Mouse (Mus musculus): ENCODE data around the gene 1700001P01Rik. TPM values are rescaled to one million over a fixed set of nuclear protein-coding genes. Genes with fewer than 3 reads are reported as not detected.

Gene 1700001P01Rik
- polyA plus RNA-seq, 1 experiment from 2014 or later: not detected

Small RNA genes within 50 kb of the gene (microRNA-seq; reads per million reads assigned to microRNA genes)
- gene Mir8102: not detected

Other genes starting within 250 kb of the 1700001P01Rik start
- 0.36 and 0.39 TPM in 2 replicates for gene Srcin1, start 199.7 kb downstream of the 1700001P01Rik start, polyA plus RNA-seq (2015; fragmentation: Nextera tagmentation; extraction: Ambion mirVana)
- 0.41 and 0.77 TPM in 2 replicates for gene Epop, start 146.2 kb downstream of the 1700001P01Rik start, polyA plus RNA-seq (2015; fragmentation: Nextera tagmentation; extraction: Ambion mirVana)
- gene Mllt6, start 112.5 kb downstream of the 1700001P01Rik start, polyA plus RNA-seq (2015; fragmentation: Nextera tagmentation; extraction: Ambion mirVana): 1.9 and 2.5 TPM in 2 replicates
- gene Cisd3, start 90.1 kb downstream of the 1700001P01Rik start, polyA plus RNA-seq (2015; fragmentation: Nextera tagmentation; extraction: Ambion mirVana): 34.2 and 35.1 TPM in 2 replicates
- gene Pcgf2, start 75.4 kb downstream of the 1700001P01Rik start, polyA plus RNA-seq (2015; fragmentation: Nextera tagmentation; extraction: Ambion mirVana): 8.9 and 9.4 TPM in 2 replicates
- gene Psmb3, start 72.5 kb downstream of the 1700001P01Rik start, polyA plus RNA-seq (2015; fragmentation: Nextera tagmentation; extraction: Ambion mirVana): 363 and 373 TPM in 2 replicates
- gene Pip4k2b, start 31.2 kb downstream of the 1700001P01Rik start, polyA plus RNA-seq (2015; fragmentation: Nextera tagmentation; extraction: Ambion mirVana): 1.2 and 1.4 TPM in 2 replicates
- 15.0 and 16.3 TPM in 2 replicates for gene Cwc25, start 9.4 kb downstream of the 1700001P01Rik start, polyA plus RNA-seq (2015; fragmentation: Nextera tagmentation; extraction: Ambion mirVana)
- 439 and 586 TPM in 2 replicates for gene Rpl23, start 6.5 kb upstream of the 1700001P01Rik start, polyA plus RNA-seq (2015; fragmentation: Nextera tagmentation; extraction: Ambion mirVana)
- gene Lasp1, start 23.1 kb upstream of the 1700001P01Rik start, polyA plus RNA-seq (2015; fragmentation: Nextera tagmentation; extraction: Ambion mirVana): 130 and 143 TPM in 2 replicates
- 3.7 and 3.8 TPM in 2 replicates for gene B230217C12Rik, start 64.9 kb upstream of the 1700001P01Rik start, polyA plus RNA-seq (2015; fragmentation: Nextera tagmentation; extraction: Ambion mirVana)
- gene Fbxo47, start 108.2 kb upstream of the 1700001P01Rik start, polyA plus RNA-seq (2015; fragmentation: Nextera tagmentation; extraction: Ambion mirVana): 0.35 and 0.74 TPM in 2 replicates
- 0.72 and 1.0 TPM in 2 replicates for gene Plxdc1, start 210.5 kb upstream of the 1700001P01Rik start, polyA plus RNA-seq (2015; fragmentation: Nextera tagmentation; extraction: Ambion mirVana)
- gene Arl5c, start 220.3 kb upstream of the 1700001P01Rik start, polyA plus RNA-seq (2015; fragmentation: Nextera tagmentation; extraction: Ambion mirVana): 10.5 and 11.8 TPM in 2 replicates
- gene Cacnb1, start 247.1 kb upstream of the 1700001P01Rik start, polyA plus RNA-seq (2015; fragmentation: Nextera tagmentation; extraction: Ambion mirVana): 7.0 and 12.1 TPM in 2 replicates

All from stomach, embryonic 16.5 days (tissue).